Mouse (Mus musculus): ENCODE data around the gene Colca2.
A peak's percentile ranks its signal among the peaks of the same experiment; 100 is the strongest.

Gene Colca2

DNA sequence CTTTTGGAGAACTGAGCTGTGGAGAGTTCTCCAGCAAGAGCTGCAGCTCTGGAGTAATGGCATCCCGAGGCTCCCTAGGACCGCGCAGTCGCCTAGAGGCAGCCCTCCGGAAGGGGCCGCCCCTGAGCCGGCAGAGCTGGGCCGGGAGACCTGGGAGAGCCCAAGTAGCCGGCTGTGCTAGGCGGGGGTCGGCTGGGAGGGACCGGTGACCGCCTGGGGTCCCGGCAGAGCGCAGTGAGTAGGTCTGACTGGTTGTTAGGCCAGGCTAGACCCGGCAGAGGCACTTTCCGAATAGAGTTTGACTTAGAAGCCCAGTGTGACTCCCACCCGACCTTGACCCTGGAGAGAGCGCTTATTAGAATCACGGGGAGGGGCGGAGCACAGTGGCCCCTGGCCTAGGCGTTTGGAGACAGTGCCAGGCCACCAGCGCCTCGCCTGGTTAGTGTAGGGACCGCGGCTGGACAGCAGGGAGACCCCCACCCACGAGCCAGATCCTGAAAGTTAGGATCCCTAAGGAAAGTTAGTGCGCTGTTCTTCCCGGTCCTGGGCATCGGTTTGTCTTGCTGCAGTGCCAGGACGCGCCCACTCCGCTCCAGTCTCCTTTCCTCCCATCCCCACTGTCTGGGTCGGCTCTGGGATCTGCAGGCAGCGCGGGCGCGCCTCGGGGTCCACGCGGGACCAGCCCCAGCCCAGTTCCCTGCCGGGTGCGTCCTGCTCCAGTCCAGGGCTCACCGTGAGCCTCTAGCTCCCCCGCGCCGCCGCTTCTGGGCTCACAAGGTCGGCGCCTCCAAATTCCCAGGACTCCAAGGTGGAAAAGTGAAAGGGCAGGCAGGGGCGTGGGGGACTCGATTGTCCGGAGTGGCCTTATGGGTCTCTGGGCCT is at the start of gene Colca2:
Gene Colca2 (minus strand): TSS at position 70 of the 882 bp plus-strand sequence.
- DNase-seq (ENCODE audit: low read depth, low spot score): peak; percentile 24

- DNase-seq (ENCODE audit: low read depth, low spot score): no peak
These were observed 49.2 kb upstream of the Colca2 start for GRCm38 (mm10) chr9:51327555-51327903.

- DNase-seq (ENCODE audit: low read depth, low spot score): no peak
These were observed 48.5 kb upstream of the Colca2 start for GRCm38 (mm10) chr9:51326619-51327554.

GRCm38 (mm10) chr9:51324406-51325065 is 46.2 kb upstream of the Colca2 start:
- DNase-seq (ENCODE audit: low read depth, low spot score): no peak

DNA sequence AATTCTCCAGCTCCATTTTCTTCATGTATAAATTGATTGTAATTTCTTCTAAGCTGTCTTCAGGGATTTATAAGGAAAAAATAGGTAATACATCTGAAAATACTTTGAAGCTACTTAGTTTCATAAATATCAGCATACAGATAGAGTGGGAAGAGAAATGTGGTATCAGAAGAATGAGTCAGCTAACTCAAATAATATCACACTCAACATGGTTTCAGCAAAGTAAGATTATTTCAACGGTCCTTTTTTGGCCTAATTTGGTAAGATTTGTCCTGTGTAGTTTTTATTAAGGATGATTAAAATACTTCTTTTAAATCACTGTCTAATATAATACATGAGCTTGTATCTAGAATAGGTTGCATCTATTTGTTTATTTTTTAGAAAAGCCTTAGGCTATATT is 41.7 kb upstream of the Colca2 start:
- no peak for DNase-seq (ENCODE audit: low read depth, low spot score)

DNA sequence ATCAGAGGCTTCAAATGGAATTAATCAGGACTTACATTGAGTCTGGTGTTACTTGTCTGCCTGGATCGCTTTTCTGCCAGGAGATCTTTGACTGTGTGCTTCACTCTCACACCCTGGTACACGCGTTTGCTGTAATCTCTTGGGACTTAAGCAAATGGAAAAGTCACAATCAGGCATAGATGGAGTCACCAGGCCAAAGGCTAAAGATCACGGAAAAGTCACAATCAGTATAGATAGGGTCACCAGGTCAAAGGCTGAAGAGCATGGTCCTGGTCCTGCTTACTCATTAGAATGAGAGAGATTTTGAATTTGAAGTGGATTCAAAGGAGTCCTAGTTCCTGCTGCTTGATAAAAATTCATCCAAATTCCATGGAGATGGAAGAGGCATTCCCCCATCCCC is 39.9 kb upstream of the Colca2 start:
- no peak for DNase-seq (ENCODE audit: low read depth, low spot score)

DNA sequence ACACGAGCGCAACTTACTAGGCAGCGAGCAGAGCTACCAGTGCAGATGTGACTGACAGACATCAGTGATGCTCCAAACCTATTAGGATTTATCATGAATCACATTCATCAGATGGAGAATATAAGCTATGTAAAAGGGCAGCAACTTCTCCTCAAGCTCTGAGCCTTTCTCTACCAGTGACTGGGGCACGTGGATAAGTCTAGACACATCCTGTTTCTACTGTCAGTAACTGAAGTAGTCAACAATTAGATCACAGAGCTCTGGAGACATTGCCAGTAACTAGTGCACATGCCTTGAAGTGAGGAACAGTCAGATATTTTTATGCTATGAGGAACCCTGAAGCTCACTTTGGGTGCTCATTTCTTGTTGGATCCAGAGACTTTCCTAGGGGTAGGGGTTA is 39.0 kb upstream of the Colca2 start:
- DNase-seq (ENCODE audit: low read depth, low spot score): no peak

GRCm38 (mm10) chr9:51315402-51316063 is 37.2 kb upstream of the Colca2 start:
- DNase-seq (ENCODE audit: low read depth, low spot score): no peak

- DNase-seq (ENCODE audit: low read depth, low spot score): no peak
These were observed 34.4 kb upstream of the Colca2 start for GRCm38 (mm10) chr9:51312554-51313317.

GRCm38 (mm10) chr9:51310515-51310914 is 32.1 kb upstream of the Colca2 start:
- no peak for DNase-seq (ENCODE audit: low read depth, low spot score)

GRCm38 (mm10) chr9:51306351-51306750 is 28.0 kb upstream of the Colca2 start:
- no peak for DNase-seq (ENCODE audit: low read depth, low spot score)

- DNase-seq (ENCODE audit: low read depth, low spot score): peak; percentile 82
These were observed 26.8 kb upstream of the Colca2 start for GRCm38 (mm10) chr9:51305146-51305545.

GRCm38 (mm10) chr9:51303980-51304379 is 25.6 kb upstream of the Colca2 start:
- no peak for DNase-seq (ENCODE audit: low read depth, low spot score)

- no peak for DNase-seq (ENCODE audit: low read depth, low spot score)
These were observed 15.2 kb upstream of the Colca2 start for GRCm38 (mm10) chr9:51293541-51293940.

DNA sequence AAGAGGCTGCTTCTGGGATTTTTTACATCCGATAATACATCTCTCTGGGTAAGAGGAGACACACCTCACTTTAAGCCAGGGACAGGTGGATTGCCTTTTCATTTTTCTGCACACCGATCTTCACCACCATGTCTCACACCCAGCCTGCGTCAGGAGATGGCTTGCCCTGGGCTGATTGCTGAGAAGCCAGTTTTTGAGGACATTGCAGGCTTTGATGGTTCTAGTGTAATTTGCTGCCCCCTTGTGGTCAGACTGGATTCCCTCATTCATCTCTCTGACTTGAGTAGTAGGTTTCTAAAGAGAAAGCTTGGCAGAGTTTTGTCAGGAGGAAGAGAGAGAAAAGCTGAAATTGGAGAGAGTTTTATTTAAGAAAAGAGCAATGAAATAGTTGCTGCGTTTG is 14.3 kb upstream of the Colca2 start:
- peak; percentile 76 for DNase-seq (ENCODE audit: low read depth, low spot score)

DNA sequence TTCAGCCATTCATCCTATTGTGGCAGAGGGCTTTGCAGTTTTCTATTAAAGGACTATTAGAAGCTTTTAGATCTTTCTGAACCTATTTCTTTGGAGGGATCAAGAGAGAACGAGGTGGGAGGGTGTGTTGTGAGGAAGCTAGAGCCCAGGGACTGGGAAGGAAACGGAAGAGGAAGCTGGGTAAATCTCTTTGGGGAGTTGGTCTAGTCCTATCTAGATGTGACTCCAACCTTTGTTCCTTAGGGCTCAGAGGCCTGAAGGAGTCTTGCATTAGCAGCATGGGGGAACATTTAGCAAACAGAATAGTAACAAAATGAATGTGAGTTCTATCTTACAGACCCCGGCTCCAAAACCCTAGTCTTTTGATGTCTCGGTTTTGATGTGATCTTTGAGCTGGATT is 12.6 kb upstream of the Colca2 start:
- no peak for DNase-seq (ENCODE audit: low read depth, low spot score)

DNA sequence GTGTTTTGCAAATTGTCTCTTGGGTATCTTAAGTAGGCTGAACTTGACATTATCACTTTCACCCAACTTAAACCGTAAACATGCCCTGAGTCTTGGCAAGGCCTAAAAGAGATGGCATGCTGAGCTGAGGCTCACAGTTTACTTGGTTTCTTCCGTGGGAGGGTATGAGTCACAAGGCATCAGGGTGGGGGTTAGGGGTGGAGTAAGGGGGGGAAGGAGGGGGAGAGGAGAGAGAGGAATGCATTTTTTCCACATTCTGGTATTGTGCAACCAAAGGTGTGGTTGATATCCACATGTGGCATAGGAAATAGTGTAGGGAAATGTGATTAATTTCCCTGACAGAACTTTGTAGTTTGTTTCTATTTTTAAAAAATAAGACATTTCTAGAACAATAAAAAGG is 7.7 kb upstream of the Colca2 start:
- DNase-seq (ENCODE audit: low read depth, low spot score): no peak

DNA sequence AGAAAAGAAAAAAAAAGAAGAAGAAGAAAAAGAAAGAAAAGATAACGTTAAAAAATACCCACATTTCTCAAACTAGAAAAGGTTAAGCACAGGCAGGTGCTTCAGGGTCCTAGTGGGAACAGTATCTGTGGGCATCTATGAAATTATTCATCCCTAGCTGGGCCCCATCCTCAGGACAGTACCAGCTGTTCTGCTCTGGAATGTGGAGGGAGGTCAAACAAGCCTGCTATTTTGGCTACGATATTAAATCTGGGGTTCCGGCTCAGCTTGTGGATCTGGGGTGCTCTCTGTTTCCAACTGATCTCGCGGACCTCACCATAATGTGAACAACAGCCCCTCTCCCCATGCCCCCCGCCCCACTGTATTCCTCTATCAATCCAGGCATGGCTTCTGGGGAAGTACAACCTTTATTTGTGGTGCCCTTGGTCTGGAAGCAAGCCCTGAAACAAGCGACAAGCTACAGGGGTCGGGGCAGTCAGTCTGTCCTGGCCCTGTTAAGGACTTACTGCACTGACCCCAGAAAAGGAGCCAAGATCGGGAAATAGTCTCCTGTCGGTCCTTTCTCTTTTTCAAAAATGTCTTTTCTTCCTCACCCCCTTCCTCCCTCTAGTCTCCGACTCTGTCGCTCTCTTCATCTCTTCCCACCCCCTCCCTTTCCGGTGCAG is 403 bp downstream of the Colca2 start:
- DNase-seq (ENCODE audit: low read depth, low spot score): no peak

GRCm38 (mm10) chr9:51274678-51275077 is 3.7 kb downstream of the Colca2 start:
- no peak for DNase-seq (ENCODE audit: low read depth, low spot score)

DNA sequence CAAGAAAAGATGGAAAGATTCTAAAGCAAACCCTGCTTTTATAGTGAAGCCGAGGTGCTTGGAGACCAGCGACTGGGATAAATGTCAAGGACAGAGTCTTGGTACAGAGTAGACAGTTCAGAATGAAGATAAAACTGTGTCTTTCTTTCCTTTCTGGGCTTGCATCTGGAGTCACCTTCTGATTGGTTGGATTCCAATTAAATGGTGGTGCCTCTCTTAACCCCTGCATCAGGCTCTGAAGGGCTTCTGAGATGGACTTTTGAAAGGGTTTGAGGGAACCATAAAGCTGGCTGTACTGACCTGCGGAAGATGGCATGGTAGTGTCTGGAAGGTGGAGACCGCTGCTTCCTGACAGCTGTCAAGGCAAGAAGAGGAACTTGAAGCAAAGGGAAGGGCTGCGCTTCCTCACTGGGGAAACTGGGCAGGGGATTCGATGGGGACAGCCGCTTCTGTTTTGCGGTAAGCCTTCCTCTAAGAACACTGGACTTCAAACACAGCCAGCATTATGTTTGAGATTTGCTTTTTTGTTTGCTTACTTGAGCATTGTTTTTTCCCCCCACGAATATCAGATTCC is 4.7 kb downstream of the Colca2 start:
- DNase-seq (ENCODE audit: low read depth, low spot score): no peak

Measured in telencephalon, adult 2 months (tissue).